Mouse (Mus musculus): ENCODE measurements around the gene Edem3. TPM values are rescaled to one million over a fixed set of nuclear protein-coding genes. Genes with fewer than 3 reads are reported as not detected.
"Not testable (repeated sequence)": the region's sequence is repeated elsewhere in the genome, so short reads cannot be mapped to it uniquely, and the experiment has no call there.

The Edem3 gene
- polyA plus RNA-seq, 1 experiment from 2014 or later: 15.0 TPM

GRCm38 (mm10) chr1:151719911-151720310 is 35.3 kb upstream of the Edem3 start:
- DNase-seq (ENCODE audit: low spot score): no peak
- WGBS: 83% methylated on average over 5 of the region's 5 CpGs

GRCm38 (mm10) chr1:151720566-151720965 is 34.6 kb upstream of the Edem3 start:
- no peak overlapping the region for H3K27ac ChIP-seq
- no peak for DNase-seq (ENCODE audit: low spot score)
- no peak overlapping the region for H3K4me3 ChIP-seq
- H3K27me3 ChIP-seq (ENCODE audit: insufficient read depth, poor library complexity, severe bottlenecking): no peaks in the 10 kb centered on the region
- H3K4me1 ChIP-seq: peaks cover 9% of the 10 kb centered on the region
- 88% methylated on average over 2 of the region's 2 CpGs for WGBS
- no peaks in the 10 kb centered on the region for H3K36me3 ChIP-seq
- no peaks in the 10 kb centered on the region for H3K9me3 ChIP-seq

More at GRCm38 (mm10) chr1:151719911-151720310, 35.3 kb upstream of the Edem3 start:
- Histone ChIP-seq H3K27me3 (ENCODE audit: insufficient read depth, poor library complexity, severe bottlenecking) (no peaks in the 10 kb centered on the region), H3K9me3 (no peaks in the 10 kb centered on the region), H3K4me1 (peaks cover 9% of the 10 kb centered on the region), H3K4me3 (no peak overlapping the region), H3K27ac (no peak overlapping the region), H3K36me3 (no peaks in the 10 kb centered on the region)

GRCm38 (mm10) chr1:151721357-151721983 is 33.7 kb upstream of the Edem3 start:
- Histone ChIP-seq H3K27me3 (ENCODE audit: insufficient read depth, poor library complexity, severe bottlenecking) (no peaks in the 10 kb centered on the region), H3K9me3 (no peaks in the 10 kb centered on the region), H3K36me3 (no peaks in the 10 kb centered on the region), H3K4me3 (no peak overlapping the region), H3K27ac (no peak overlapping the region), H3K4me1 (peaks cover 2% of the 10 kb centered on the region; the same call in 1 of the 2 replicates)
- no peak for DNase-seq (ENCODE audit: low spot score)
- 81% methylated on average over 10 of the region's 10 CpGs for WGBS

DNA sequence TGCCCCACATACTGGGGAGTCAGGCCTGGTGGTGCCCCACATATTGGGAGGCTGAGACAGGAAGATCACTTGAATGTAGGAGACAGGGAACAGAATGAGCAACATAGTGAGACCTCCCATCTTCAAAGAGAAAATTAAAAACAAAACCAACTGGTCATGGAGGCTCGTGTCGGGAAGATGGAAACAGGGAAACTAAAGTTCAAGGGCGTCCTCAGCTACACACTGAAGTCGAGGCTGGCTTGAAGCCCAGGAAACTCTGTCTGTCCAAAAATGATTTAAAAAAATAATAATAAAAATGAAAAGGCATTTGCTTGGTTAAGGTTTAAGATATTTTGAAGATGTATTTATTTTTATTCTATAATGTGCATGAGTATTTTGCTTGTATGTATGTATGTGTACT is 31.4 kb upstream of the Edem3 start:
- Histone ChIP-seq H3K27me3 (ENCODE audit: insufficient read depth, poor library complexity, severe bottlenecking) (no peaks in the 10 kb centered on the region), H3K4me3 (no peak overlapping the region), H3K9me3 (no peaks in the 10 kb centered on the region), H3K36me3 (no peaks in the 10 kb centered on the region), H3K27ac (no peak overlapping the region), H3K4me1 (no peaks in the 10 kb centered on the region; the same call in 1 of the 2 replicates)
- 89% methylated on average over 4 of the region's 4 CpGs for WGBS
- no peak for DNase-seq (ENCODE audit: low spot score)

DNA sequence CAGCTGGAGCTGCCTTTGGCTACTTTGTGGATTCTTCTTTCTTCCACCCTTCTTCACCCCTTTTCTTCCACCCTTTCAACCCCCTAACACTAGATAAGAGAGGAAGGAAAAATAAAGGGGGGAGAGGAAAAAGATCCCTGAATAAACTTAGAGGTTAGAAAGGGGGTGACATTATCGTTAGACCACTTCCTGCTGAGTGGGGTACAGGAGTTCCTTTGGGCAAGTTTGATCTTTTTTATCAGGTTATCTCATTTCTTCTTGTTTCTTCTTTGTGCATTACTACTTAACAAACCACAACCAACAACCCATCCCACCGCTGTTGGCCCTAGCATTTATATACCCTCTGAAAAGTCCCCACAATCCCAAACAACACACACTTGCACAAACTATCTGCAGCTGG is 29.6 kb upstream of the Edem3 start:
- Histone ChIP-seq H3K4me3 (no peak overlapping the region), H3K4me1 (no peaks in the 10 kb centered on the region; the same call in 1 of the 2 replicates), H3K36me3 (no peaks in the 10 kb centered on the region), H3K27ac (no peak overlapping the region), H3K9me3 (no peaks in the 10 kb centered on the region), H3K27me3 (ENCODE audit: insufficient read depth, poor library complexity, severe bottlenecking) (no peaks in the 10 kb centered on the region)
- DNase-seq (ENCODE audit: low spot score): no peak
- 65% methylated on average over 2 of the region's 2 CpGs for WGBS

GRCm38 (mm10) chr1:151726358-151726757 is 28.8 kb upstream of the Edem3 start:
- 81% methylated on average over 6 of the region's 6 CpGs for WGBS
- Histone ChIP-seq H3K27me3 (ENCODE audit: insufficient read depth, poor library complexity, severe bottlenecking) (no peaks in the 10 kb centered on the region), H3K4me3 (no peak overlapping the region), H3K36me3 (no peaks in the 10 kb centered on the region), H3K27ac (no peak overlapping the region), H3K9me3 (no peaks in the 10 kb centered on the region), H3K4me1 (no peaks in the 10 kb centered on the region; the same call in 1 of the 2 replicates)
- DNase-seq (ENCODE audit: low spot score): no peak

- 42% methylated on average over 4 of the region's 4 CpGs for WGBS
- no peak for DNase-seq (ENCODE audit: low spot score)
- H3K27ac ChIP-seq: no peak overlapping the region
Measured at GRCm38 (mm10) chr1:151728141-151728540, 27.0 kb upstream of the Edem3 start.

DNA sequence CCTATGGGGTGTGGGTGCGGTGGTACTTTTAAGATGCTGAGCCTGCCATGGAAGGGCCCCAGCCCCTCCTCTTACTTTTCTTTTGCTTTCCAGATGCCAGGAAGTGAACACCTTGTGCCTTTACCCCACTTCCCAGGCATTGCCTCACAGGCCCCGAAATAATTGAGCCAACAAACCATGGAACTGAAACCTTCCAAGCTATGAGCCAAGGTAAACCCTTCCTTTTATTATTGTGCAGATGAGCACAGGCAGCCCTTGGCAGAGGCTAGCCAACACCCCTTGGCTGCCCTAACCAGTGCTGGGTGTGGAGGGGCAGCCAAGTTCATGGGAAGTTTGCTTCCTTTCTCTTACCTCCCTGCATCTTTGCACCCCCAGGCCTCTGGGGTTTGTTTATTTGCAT is 18.0 kb upstream of the Edem3 start:
- H3K9me3 ChIP-seq: no peaks in the 10 kb centered on the region
- H3K36me3 ChIP-seq: no peaks in the 10 kb centered on the region
- no peak overlapping the region for H3K4me3 ChIP-seq
- 81% methylated on average over 2 of the region's 2 CpGs for WGBS
- H3K27me3 ChIP-seq (ENCODE audit: insufficient read depth, poor library complexity, severe bottlenecking): no peaks in the 10 kb centered on the region
- DNase-seq (ENCODE audit: low spot score): no peak
- no peak overlapping the region for H3K27ac ChIP-seq
- no peaks in the 10 kb centered on the region for H3K4me1 ChIP-seq

More at GRCm38 (mm10) chr1:151728141-151728540, 27.0 kb upstream of the Edem3 start:
- no peaks in the 10 kb centered on the region; the same call in 1 of the 2 replicates for H3K4me1 ChIP-seq
- no peaks in the 10 kb centered on the region for H3K9me3 ChIP-seq
- H3K36me3 ChIP-seq: no peaks in the 10 kb centered on the region
- H3K27me3 ChIP-seq (ENCODE audit: insufficient read depth, poor library complexity, severe bottlenecking): no peaks in the 10 kb centered on the region
- no peak overlapping the region for H3K4me3 ChIP-seq

- Histone ChIP-seq H3K36me3 (no peaks in the 10 kb centered on the region), H3K4me3 (no peak overlapping the region), H3K27me3 (ENCODE audit: insufficient read depth, poor library complexity, severe bottlenecking) (no peaks in the 10 kb centered on the region), H3K9me3 (no peaks in the 10 kb centered on the region), H3K27ac (no peak overlapping the region), H3K4me1 (no peaks in the 10 kb centered on the region)
- DNase-seq (ENCODE audit: low spot score): no peak
- WGBS: 81% methylated on average over 7 of the region's 7 CpGs
Measured at GRCm38 (mm10) chr1:151741199-151741621, 14.0 kb upstream of the Edem3 start.

DNA sequence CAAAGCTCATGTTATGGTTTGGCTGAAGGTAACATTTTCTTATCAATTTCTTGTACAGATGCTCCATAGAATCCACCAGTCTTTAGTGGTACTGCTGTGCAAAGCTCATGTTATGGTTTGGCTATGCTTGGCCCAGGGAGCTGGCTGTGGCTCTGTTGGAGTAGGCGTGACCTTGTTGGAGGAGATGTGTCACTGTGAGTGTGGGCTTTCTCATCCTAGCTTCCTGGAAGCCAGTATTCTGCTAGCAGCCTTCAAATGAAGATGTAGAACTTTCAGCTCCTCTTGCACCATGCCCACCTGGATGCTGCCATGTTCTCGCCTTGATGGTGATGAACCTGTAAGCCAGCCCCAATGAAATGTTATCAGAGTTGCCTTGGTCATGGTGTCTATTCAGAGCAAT is 5.3 kb upstream of the Edem3 start:
- not testable (repeated sequence) for DNase-seq (ENCODE audit: low spot score); H3K4me1 ChIP-seq; H3K27ac ChIP-seq; H3K9me3 ChIP-seq; H3K27me3 ChIP-seq (ENCODE audit: insufficient read depth, poor library complexity, severe bottlenecking); H3K36me3 ChIP-seq; H3K4me3 ChIP-seq
- WGBS: 85% methylated on average over 2 of the region's 2 CpGs

GRCm38 (mm10) chr1:151752946-151753345 is 2.2 kb upstream of the Edem3 start:
- no peak overlapping the region for H3K4me3 ChIP-seq

GRCm38 (mm10) chr1:151753374-151753929 is 1.7 kb upstream of the Edem3 start:
- 67% methylated on average over 8 of the region's 8 CpGs for WGBS
- Histone ChIP-seq H3K4me1 (peaks cover 23% of the 10 kb centered on the region), H3K4me3 (no peak overlapping the region), H3K27ac (no peak overlapping the region), H3K9me3 (no peaks in the 10 kb centered on the region), H3K36me3 (no peaks in the 10 kb centered on the region), H3K27me3 (ENCODE audit: insufficient read depth, poor library complexity, severe bottlenecking) (no peaks in the 10 kb centered on the region)
- no peak for DNase-seq (ENCODE audit: low spot score)

More at GRCm38 (mm10) chr1:151752946-151753345, 2.2 kb upstream of the Edem3 start:
- Histone ChIP-seq H3K27ac (no peak overlapping the region), H3K27me3 (ENCODE audit: insufficient read depth, poor library complexity, severe bottlenecking) (no peaks in the 10 kb centered on the region), H3K9me3 (no peaks in the 10 kb centered on the region), H3K36me3 (no peaks in the 10 kb centered on the region), H3K4me1 (peaks cover 23% of the 10 kb centered on the region)
- no peak for DNase-seq (ENCODE audit: low spot score)
- 82% methylated on average over 4 of the region's 4 CpGs for WGBS

DNA sequence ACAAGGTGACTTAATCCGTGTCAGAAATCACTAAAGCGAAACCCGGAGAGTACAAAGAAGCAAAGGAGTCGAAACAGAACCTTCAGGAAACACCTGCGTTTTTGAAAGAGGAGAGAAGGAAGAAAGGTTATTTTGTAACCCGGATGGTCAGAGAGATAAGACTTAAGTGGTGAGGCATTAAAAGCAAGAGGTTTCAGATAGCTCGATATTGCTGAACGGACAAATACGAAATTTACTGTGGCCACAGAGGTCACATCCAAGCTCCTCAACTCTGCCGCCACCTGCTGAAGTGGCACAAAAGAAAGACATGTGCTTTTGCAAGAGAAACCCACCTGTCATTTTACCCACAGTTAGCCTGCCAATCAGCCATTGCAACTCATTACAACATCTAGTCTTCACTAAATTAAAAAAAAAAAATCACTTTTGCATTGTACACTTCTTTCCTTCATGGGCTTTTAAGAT is 1.1 kb upstream of the Edem3 start:
- peaks cover 23% of the 10 kb centered on the region for H3K4me1 ChIP-seq
- DNase-seq (ENCODE audit: low spot score): no peak
- no peaks in the 10 kb centered on the region for H3K36me3 ChIP-seq
- 64% methylated on average over 10 of the region's 10 CpGs for WGBS
- no peaks in the 10 kb centered on the region for H3K27me3 ChIP-seq (ENCODE audit: insufficient read depth, poor library complexity, severe bottlenecking)
- no peak overlapping the region for H3K27ac ChIP-seq
- peak overlapping the region; percentile 98 for H3K4me3 ChIP-seq
- no peaks in the 10 kb centered on the region for H3K9me3 ChIP-seq

All from heart, embryonic 10.5 days (tissue).